Mouse (Mus musculus) forebrain, postnatal 0 days (tissue): ENCODE measurements around the gene Kcnip3. TPM values are rescaled to one million over a fixed set of nuclear protein-coding genes. Genes with fewer than 3 reads are reported as not detected.
A peak's percentile ranks its signal among the peaks of the same experiment; 100 is the strongest.

ENCODE experiments used
- ATAC-seq: fragments of 200-750 bp; cut with Nextera tagmentation; 2 replicates; pipeline ENCODE4 v1.8.0; 2017; ENCODE audit warnings: mild to moderate bottlenecking, moderate library complexity
- DNase-seq: peaks from one replicate; pipeline ENCODE4 v3.0.0-alpha.2; 2015
- H3K27ac ChIP-seq: fragments of 300-500 bp; sonication (generic); 2 replicates; pipeline ENCODE4 v1.5.1; 2014; ENCODE audit warnings: low read depth, mild to moderate bottlenecking, antibody characterized with exemption, low read length, moderate library complexity, mixed read lengths
- H3K27me3 ChIP-seq: fragments of 300-500 bp; sonication (generic); 2 replicates; pipeline ENCODE4 v1.6.1; 2014; ENCODE audit warnings: mild to moderate bottlenecking, low read length, mixed read lengths; ENCODE audit not compliant: insufficient read depth
- H3K36me3 ChIP-seq: fragments of 300-500 bp; sonication (generic); 2 replicates; pipeline ENCODE4 v1.6.1; 2014; ENCODE audit warnings: mild to moderate bottlenecking, moderate library complexity; ENCODE audit not compliant: insufficient read depth
- H3K4me1 ChIP-seq: fragments of 300-500 bp; sonication (generic); 2 replicates; pipeline ENCODE4 v1.6.1; 2014; ENCODE audit warnings: antibody characterized with exemption; ENCODE audit not compliant: insufficient read depth
- H3K4me2 ChIP-seq: fragments of 300-500 bp; sonication (generic); 2 replicates; pipeline ENCODE4 v1.6.1; 2014; ENCODE audit warnings: low read depth, mild to moderate bottlenecking, moderate library complexity
- H3K4me3 ChIP-seq: fragments of 300-500 bp; sonication (generic); 2 replicates; pipeline ENCODE4 v1.5.1; 2014; ENCODE audit warnings: low read depth, low read length, mixed read lengths
- H3K9ac ChIP-seq: fragments of 300-500 bp; sonication (generic); 2 replicates; pipeline ENCODE4 v1.6.1; 2014; ENCODE audit warnings: mild to moderate bottlenecking
- H3K9me3 ChIP-seq: fragments of 300-500 bp; sonication (generic); 2 replicates; pipeline ENCODE4 v1.6.1; 2016; ENCODE audit warnings: low read length
- CTCF ChIP-seq: sonication (generic); IDR thresholded peaks from 2 replicates; pipeline ENCODE4 v1.5.1; 2016; ENCODE audit warnings: antibody characterized with exemption, control low read depth, low read depth
- WGBS: fragments of 180-500 bp; shearing (Covaris S2); extraction: QIAGEN DNeasy Blood & Tissue Kit; methylation state at CpG from one replicate; pipeline ENCODE4 v1.1.7; 2014; 5-methylcytosine and 5-hydroxymethylcytosine counted together
- polyA plus RNA-seq: library from polyadenylated mRNA; unstranded; fragments of >200 nt; fragmentation: Nextera tagmentation; extraction: Ambion mirVana; gene quantifications from 2 replicates; pipeline ENCODE4 v1.2.1, GENCODE M21; 2015
- total RNA-seq: library from RNA; depleted of rRNA; stranded (reverse); fragments of >200 nt; gene quantifications from 2 replicates; pipeline ENCODE4 v1.2.3, GENCODE M21; 2014

The Kcnip3 gene
- total and polyA plus RNA-seq, 2 experiments from 2014 or later, result 15.8 to 27.8 TPM

- ATAC-seq, result no peak
- Histone ChIP-seq H3K27me3 (no peaks in the 10 kb centered on the region), H3K4me3 (no peak overlapping the region), H3K9ac (no peak overlapping the region), H3K9me3 (no peaks in the 10 kb centered on the region), H3K4me2 (no peak overlapping the region), H3K36me3 (no peaks in the 10 kb centered on the region), H3K4me1 (peaks cover 17% of the 10 kb centered on the region), H3K27ac (no peak overlapping the region)
- 86% methylated on average over 3 of the region's 3 CpGs for WGBS
- DNase-seq, result no peak
- no peak for TF ChIP-seq CTCF
Observed at GRCm38 (mm10) chr2:127525004-127525775, 3.3 kb upstream of the Kcnip3 start.

GRCm38 (mm10) chr2:127523950-127524729 lies 2.2 kb upstream of the Kcnip3 start:
- H3K36me3 ChIP-seq, result no peaks in the 10 kb centered on the region
- TF ChIP-seq CTCF, result no peak
- WGBS, result 47% methylated on average over 7 of the region's 7 CpGs
- no peak for ATAC-seq
- H3K27ac ChIP-seq, result no peak overlapping the region
- H3K4me1 ChIP-seq, result peaks cover 23% of the 10 kb centered on the region
- no peaks in the 10 kb centered on the region for H3K27me3 ChIP-seq
- H3K4me3 ChIP-seq, result no peak overlapping the region
- DNase-seq, result no peak
- no peaks in the 10 kb centered on the region for H3K9me3 ChIP-seq
- H3K4me2 ChIP-seq, result no peak overlapping the region
- no peak overlapping the region for H3K9ac ChIP-seq

- no peak for TF ChIP-seq CTCF
- H3K27me3 ChIP-seq, result no peaks in the 10 kb centered on the region
- ATAC-seq (peak; percentile 72), DNase-seq (peak; percentile 74)
- H3K4me2 ChIP-seq, result peak overlapping the region; percentile 81
- H3K9ac ChIP-seq, result peak overlapping the region; percentile 62
- peak overlapping the region; percentile 85 for H3K27ac ChIP-seq
- peak overlapping the region; percentile 48 for H3K4me3 ChIP-seq
- no peaks in the 10 kb centered on the region for H3K9me3 ChIP-seq
- peaks cover 23% of the 10 kb centered on the region for H3K4me1 ChIP-seq
- WGBS, result 3% methylated on average over 18 of the region's 18 CpGs
- H3K36me3 ChIP-seq, result no peaks in the 10 kb centered on the region
Observed at GRCm38 (mm10) chr2:127521172-127522005, 505 bp downstream of the Kcnip3 start.

- H3K4me3 ChIP-seq, result peak overlapping the region; percentile 48
- H3K4me2 ChIP-seq, result peak overlapping the region; percentile 81
- ATAC-seq, result no peak
- no peaks in the 10 kb centered on the region for H3K36me3 ChIP-seq
- H3K27ac ChIP-seq, result no peak overlapping the region
- H3K9me3 ChIP-seq, result no peaks in the 10 kb centered on the region
- 0 out of 2 replicates have a peak overlapping the region, but pooled peaks have one; percentile 62 for H3K9ac ChIP-seq
- no peak for TF ChIP-seq CTCF
- no peak for DNase-seq
- H3K4me1 ChIP-seq, result peaks cover 23% of the 10 kb centered on the region
- no peaks in the 10 kb centered on the region for H3K27me3 ChIP-seq
Observed at GRCm38 (mm10) chr2:127520123-127520522, 1.8 kb downstream of the Kcnip3 start.

GRCm38 (mm10) chr2:127519308-127519707 lies 2.6 kb downstream of the Kcnip3 start:
- H3K9ac ChIP-seq, result no peak overlapping the region
- no peaks in the 10 kb centered on the region for H3K27me3 ChIP-seq
- no peaks in the 10 kb centered on the region for H3K9me3 ChIP-seq
- peaks cover 23% of the 10 kb centered on the region for H3K4me1 ChIP-seq
- no peak for TF ChIP-seq CTCF
- no peak for ATAC-seq
- no peak for DNase-seq
- H3K4me3 ChIP-seq, result no peak overlapping the region
- no peak overlapping the region for H3K27ac ChIP-seq
- 83% methylated on average over 5 of the region's 5 CpGs for WGBS
- H3K36me3 ChIP-seq, result no peaks in the 10 kb centered on the region
- H3K4me2 ChIP-seq, result peak overlapping the region; percentile 81

GRCm38 (mm10) chr2:127518831-127519230 lies 3.1 kb downstream of the Kcnip3 start:
- no peaks in the 10 kb centered on the region for H3K27me3 ChIP-seq
- no peak overlapping the region for H3K9ac ChIP-seq
- no peak for DNase-seq
- no peaks in the 10 kb centered on the region for H3K9me3 ChIP-seq
- peaks cover 23% of the 10 kb centered on the region for H3K4me1 ChIP-seq
- no peak overlapping the region for H3K27ac ChIP-seq
- peak overlapping the region; percentile 81; the same call in 1 of the 2 replicates for H3K4me2 ChIP-seq
- 76% methylated on average over 3 of the region's 3 CpGs for WGBS
- H3K36me3 ChIP-seq, result no peaks in the 10 kb centered on the region
- TF ChIP-seq CTCF, result no peak
- H3K4me3 ChIP-seq, result no peak overlapping the region
- ATAC-seq, result no peak
